8 mouse cellular contexts compared by ENCODE assay signal in genomic region chr7:98836646-98837045, GRCm38 (mm10). TPM values are rescaled to one million over a fixed set of nuclear protein-coding genes. Genes with fewer than 3 reads are reported as not detected.
DNase-seq lines count a peak whose midpoint lies in the region; ATAC-seq and TF ChIP-seq lines count a peak whose summit lies in the region.

No protein-coding gene starts in this region.

- H3K4me3 ChIP-seq in E14TG2a.4 (replicated peaks; ENCODE audit: low read length) = peak overlapping the region; percentile 75
- peak overlapping the region; percentile 61 for H3K4me3 ChIP-seq in embryonic facial prominence, embryonic 15.5 days (replicated peaks)
- H3K4me3 ChIP-seq in heart, embryonic 16.5 days (ENCODE audit: low read length) = peak overlapping the region; percentile 69

- no peak overlapping the region for H3K27ac ChIP-seq in embryonic facial prominence, embryonic 15.5 days (replicated peaks)
- no peak overlapping the region for H3K27ac ChIP-seq in heart, embryonic 16.5 days (ENCODE audit: low read length)

- H3K36me3 ChIP-seq in E14TG2a.4 (ENCODE audit: insufficient read depth, low read length) = no peaks in the 10 kb centered on the region
- no peaks in the 10 kb centered on the region for H3K36me3 ChIP-seq in embryonic facial prominence, embryonic 15.5 days
- no peaks in the 10 kb centered on the region for H3K36me3 ChIP-seq in heart, embryonic 16.5 days (ENCODE audit: control insufficient read depth, insufficient read depth)

- WGBS in embryonic facial prominence, embryonic 15.5 days = 2% methylated on average over 23 of the region's 23 CpGs
- WGBS in heart, embryonic 16.5 days = 2% methylated on average over 23 of the region's 23 CpGs

- H3K4me2 ChIP-seq in embryonic facial prominence, embryonic 15.5 days (replicated peaks) = peak overlapping the region; percentile 97
- H3K4me2 ChIP-seq in heart, embryonic 16.5 days (ENCODE audit: low read depth, low read length) = peak overlapping the region; percentile 98

- no peaks in the 10 kb centered on the region for H3K9me3 ChIP-seq in E14TG2a.4 (ENCODE audit: low read length)
- no peaks in the 10 kb centered on the region for H3K9me3 ChIP-seq in embryonic facial prominence, embryonic 15.5 days (replicated peaks)
- no peaks in the 10 kb centered on the region for H3K9me3 ChIP-seq in heart, embryonic 16.5 days (replicated peaks; ENCODE audit: control insufficient read depth, low read length)

- DNase-seq in adrenal gland, adult 2 months = peak; percentile 62
- peak; percentile 59 to 81 for DNase-seq in kidney, postnatal 25 days
- peak; percentile 28 for DNase-seq in spleen, adult 12 weeks (ENCODE audit: low spot score)
- DNase-seq in adipocyte (ENCODE audit: low spot score) = no peak

- TF ChIP-seq CTCF in E14TG2a.4 (conservative IDR thresholded peaks at IDR 0.05; ENCODE audit: low read length) = peak; percentile 50

- H3K27me3 ChIP-seq in E14TG2a.4 (ENCODE audit: insufficient read depth, low read length) = peaks cover 99% of the 10 kb centered on the region
- peaks cover 71% of the 10 kb centered on the region for H3K27me3 ChIP-seq in embryonic facial prominence, embryonic 15.5 days
- peaks cover 41% of the 10 kb centered on the region for H3K27me3 ChIP-seq in heart, embryonic 16.5 days (ENCODE audit: control insufficient read depth, insufficient read depth, low read length)

- ATAC-seq in embryonic facial prominence, embryonic 15.5 days (ENCODE audit: insufficient number of reproducible peaks, low FRiP score, low TSS enrichment, low read depth) = no peak
- ATAC-seq in heart, embryonic 16.5 days (replicated peaks; ENCODE audit: extremely low read depth, insufficient read depth, low FRiP score) = no peak
- peak; percentile 39 for ATAC-seq in megakaryocyte, adult 5-6 weeks (ENCODE audit: poor library complexity, severe bottlenecking)

- no peak overlapping the region for H3K9ac ChIP-seq in embryonic facial prominence, embryonic 15.5 days
- H3K9ac ChIP-seq in heart, embryonic 16.5 days (ENCODE audit: low read length) = no peak overlapping the region; the same call in 1 of the 2 replicates

- H3K4me1 ChIP-seq in E14TG2a.4 (replicated peaks; ENCODE audit: low read depth, low read length) = peaks cover 57% of the 10 kb centered on the region
- H3K4me1 ChIP-seq in embryonic facial prominence, embryonic 15.5 days = peaks cover 70% of the 10 kb centered on the region
- peaks cover 46% of the 10 kb centered on the region for H3K4me1 ChIP-seq in heart, embryonic 16.5 days (ENCODE audit: control insufficient read depth, insufficient read depth, low read length)

RNA-seq across cellular contexts. Expression of gene Wnt11, which starts 1.7 kb away (rescaled TPM):
- total RNA-seq in adrenal gland, adult 2 months (2021) = 1 to 10 TPM in 1 of 2 experiments, under 1 TPM in 1; 0.69 to 4.9 TPM
- polyA plus RNA-seq in adrenal gland, adult 2 months (2012; rRNA removed) = 6.3 and 13.2 TPM in 2 replicates
- polyA plus RNA-seq in embryonic facial prominence, embryonic 15.5 days (2015; fragmentation: Nextera tagmentation; extraction: Ambion mirVana) = 23.3 and 26.7 TPM in 2 replicates
- 7.8 and 9.8 TPM in 2 replicates for polyA plus RNA-seq in heart, embryonic 16.5 days (2015; fragmentation: Nextera tagmentation; extraction: Ambion mirVana)
- 0.05 TPM in 1 of 2 replicates, not detected in the other for total RNA-seq in megakaryocyte, adult 5-6 weeks (2015)
- 0.15 TPM in 1 of 2 replicates, not detected in the other for total RNA-seq in megakaryocyte, adult 5-6 weeks (2017)
